Mouse (Mus musculus) inflammation-experienced regulatory T-cells, adult 16 weeks (primary cell): ENCODE results near the gene Lamtor4. TPM values are rescaled to one million over a fixed set of nuclear protein-coding genes. Genes with fewer than 3 reads are reported as not detected.

Experiments used
- polyA plus RNA-seq: library from polyadenylated mRNA; unstranded; fragments of 100-300 nt; shearing (Covaris generic); gene quantifications from one replicate; pipeline ENCODE4 v1.2.1, GENCODE M21; 2017

Gene Lamtor4
- polyA plus RNA-seq: 117 TPM

DNA sequence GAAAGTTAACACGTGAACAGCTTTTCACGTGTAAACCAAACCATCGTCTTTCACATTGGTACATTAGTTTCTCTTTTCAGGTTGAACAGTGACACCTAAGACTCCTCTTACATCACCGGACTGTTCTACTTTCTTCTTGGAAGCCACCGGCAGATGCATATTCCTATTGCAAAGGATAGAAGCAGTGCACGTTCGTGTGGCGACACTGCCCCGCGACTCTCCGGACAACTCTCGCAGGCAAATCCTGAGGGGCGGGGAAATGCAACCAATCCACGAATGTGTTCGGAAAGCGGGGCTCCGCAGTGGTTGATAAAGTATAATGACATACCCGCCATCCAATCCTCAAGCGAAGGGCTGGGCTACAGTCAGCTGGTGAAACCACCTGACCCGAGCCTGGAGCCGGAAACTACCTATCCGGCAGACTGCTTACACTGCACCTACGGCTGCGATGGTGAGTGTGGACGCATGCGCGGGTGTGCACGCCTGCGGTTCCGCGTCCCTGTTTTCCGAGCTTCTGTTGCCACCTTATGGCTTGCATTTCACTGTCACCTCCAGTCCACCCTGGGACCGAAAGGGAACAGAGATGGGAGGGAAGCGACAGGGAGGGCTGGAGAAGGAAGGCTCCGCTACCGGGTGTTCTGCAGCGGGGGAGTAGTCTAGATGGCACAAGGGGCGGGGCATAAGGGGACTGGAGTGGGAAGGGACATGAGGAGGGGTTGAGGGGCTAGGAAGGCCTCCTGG is at the start of gene Lamtor4:
Gene Lamtor4, plus strand, starts transcription at position 130 of the 741 bp plus-strand sequence.

DNA sequence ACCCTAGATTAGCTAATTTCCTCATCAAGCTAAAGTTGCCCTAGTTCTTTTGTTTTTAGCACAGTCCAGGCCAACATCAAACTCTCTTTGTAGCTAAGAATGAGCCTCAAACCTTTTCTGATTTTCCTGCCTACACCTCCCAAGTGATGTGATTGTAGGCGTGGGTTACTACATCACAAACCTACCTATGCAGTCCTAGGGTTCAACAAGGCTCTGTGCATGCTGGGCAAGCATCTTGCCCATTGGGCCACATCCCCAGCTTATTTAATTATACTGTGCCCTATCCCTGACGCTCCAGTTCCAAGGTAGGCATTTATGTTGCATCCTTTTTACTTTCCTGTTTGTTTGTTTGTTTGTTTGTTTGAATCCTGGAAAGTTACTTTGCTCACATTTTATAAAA is 29.6 kb upstream of the Lamtor4 start, which contains the start of gene Nxpe5:
Gene Nxpe5, plus strand, starts transcription at position 199 of the 400 bp plus-strand sequence.

DNA sequence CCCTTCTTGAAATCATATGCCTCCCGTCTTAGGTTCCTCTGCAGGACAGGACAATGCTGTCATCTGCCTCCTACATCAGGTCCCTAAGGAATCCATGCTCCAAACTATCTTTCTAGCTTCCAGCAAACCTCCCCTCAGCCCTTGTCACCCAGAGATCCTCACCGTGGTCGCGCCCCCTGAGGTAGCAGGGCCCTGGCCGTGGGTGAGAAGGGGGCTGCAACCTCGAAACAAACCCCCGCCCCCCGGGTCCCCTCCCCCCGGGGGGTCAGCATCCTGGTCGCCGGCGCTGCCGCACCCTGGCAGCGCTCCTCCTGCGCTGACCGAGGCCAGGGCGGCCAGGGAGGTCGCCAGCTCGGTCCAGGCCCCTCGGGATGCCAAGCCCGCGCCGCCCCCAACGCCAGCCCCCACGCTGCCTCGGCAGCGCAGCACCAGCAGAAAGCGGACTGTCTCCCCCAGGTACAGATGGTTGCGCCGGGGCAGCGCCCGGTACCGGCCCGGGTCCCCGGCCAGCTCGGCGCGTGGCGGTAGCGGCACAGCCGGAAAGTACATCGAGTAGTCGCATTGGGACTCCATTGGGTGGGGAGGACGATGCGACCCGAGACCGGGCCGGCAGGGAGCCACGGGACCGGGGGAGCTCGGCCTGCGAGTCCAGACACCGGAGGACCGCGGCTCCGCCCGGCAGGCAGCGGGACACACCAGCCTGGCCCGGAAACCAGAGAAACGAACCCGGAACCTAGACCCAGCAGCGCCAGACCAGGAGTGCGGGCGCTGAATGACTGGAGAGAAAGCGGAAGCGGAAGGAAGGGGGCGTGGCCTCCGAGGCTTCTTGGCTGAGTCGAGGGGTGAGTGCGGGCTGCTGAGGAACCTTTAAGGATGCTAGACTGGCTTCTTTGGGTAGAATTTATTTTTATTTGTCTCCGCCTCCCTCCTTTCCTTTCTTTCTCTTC is 8.3 kb downstream of the Lamtor4 start, which contains the start of gene BC037034:
Gene BC037034, minus strand, starts transcription at position 774 of the 947 bp plus-strand sequence.

DNA sequence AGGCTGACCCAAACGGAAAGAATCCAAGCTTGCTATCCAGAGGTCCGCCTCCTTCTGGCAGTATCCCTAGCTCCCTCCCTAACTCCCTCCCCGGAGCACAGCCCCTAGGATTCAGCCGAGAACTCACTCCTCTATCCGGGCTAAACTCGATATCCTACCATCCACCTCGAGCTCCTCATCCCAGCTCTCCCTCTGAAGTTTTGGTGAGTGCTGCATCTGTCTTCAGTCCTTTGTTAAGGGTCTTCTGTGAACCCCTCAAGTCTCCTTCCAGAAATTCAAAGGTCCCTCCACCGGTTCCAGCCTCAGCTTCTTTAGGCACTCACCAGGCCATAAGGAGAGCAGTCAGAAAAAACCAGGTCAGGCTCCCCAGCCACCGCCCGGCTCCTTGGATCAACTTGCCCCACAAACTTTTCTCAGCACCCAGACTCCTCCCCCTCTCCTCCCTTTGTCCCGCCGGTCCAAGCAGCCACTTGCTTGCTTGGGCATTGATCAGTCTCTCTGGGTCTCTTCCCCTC is 17.2 kb downstream of the Lamtor4 start, which contains the start of gene Gal3st4:
Gene Gal3st4, minus strand, starts transcription at position 432 of the 515 bp plus-strand sequence.

DNA sequence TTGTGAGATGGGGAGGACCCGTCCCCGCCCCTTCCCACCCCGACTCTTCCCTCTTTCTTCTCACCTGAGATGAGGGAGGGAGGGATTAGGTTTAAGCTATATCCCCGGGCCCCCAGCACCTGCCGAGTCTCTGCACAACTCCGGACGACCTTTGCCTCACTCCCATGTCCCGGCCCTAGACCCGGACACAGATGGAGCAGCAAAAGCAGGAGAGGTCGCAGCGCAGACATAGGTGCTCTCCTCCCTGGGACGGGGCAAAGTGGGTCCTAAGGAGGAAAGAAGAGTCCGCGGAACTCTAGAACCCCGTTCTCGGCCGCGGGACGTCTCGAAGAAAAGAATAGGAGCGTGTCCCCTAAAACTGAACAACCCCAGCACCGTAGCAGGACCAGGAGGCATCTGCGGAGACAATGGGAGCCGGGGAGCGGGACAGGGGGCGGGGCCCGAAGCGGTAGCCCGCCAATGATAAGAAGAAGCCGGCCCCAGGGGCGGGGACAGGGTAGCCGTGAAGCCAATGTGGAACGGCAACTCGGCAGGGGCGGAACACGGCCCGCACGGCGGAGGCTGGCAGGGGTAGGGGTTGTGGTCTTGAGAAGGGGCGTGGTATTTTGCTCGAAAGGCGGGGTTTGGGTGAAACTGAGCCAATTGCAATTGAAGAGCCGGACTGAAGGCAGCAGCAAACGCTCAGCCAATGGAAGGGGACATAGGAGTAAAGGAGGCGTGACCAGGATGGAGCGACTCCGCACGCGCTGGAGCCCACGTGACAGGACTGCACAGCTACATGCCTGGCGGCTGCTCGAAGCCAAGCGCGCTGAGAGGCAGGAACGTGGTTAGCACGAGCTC is 24.5 kb downstream of the Lamtor4 start, which contains the start of the genes Gm43720, Gpc2 and Stag3:
Gene Gm43720, minus strand, starts transcription at position 374 of the 840 bp plus-strand sequence.
Gene Gpc2, minus strand, starts transcription at position 421 of the 840 bp plus-strand sequence.
Gene Stag3, plus strand, starts transcription at position 656 of the 840 bp plus-strand sequence.

Other genes with a start within 250 kb of the Lamtor4 start
- not detected for gene Smok3a, start 234.2 kb upstream of the Lamtor4 start, polyA plus RNA-seq
- gene Smok3b, start 234.1 kb upstream of the Lamtor4 start, polyA plus RNA-seq: not detected
- not detected for gene Smok3c, start 202.3 kb upstream of the Lamtor4 start, polyA plus RNA-seq
- gene Zkscan1, start 170.4 kb upstream of the Lamtor4 start, polyA plus RNA-seq: 24.9 TPM
- gene Zscan21, start 138.6 kb upstream of the Lamtor4 start, polyA plus RNA-seq: 29.4 TPM
- gene Zfp113, start 99.7 kb upstream of the Lamtor4 start, polyA plus RNA-seq: 21.6 TPM
- 229 TPM for gene Cops6, start 94.4 kb upstream of the Lamtor4 start, polyA plus RNA-seq
- 12.5 TPM for gene Ap4m1, start 83.5 kb upstream of the Lamtor4 start, polyA plus RNA-seq
- gene Mcm7, start 83.1 kb upstream of the Lamtor4 start, polyA plus RNA-seq: 98.7 TPM
- gene Taf6, start 68.0 kb upstream of the Lamtor4 start, polyA plus RNA-seq: 66.2 TPM
- 19.3 TPM for gene Cnpy4, start 68.0 kb upstream of the Lamtor4 start, polyA plus RNA-seq
- gene Mblac1, start 61.2 kb upstream of the Lamtor4 start, polyA plus RNA-seq: 0.74 TPM
- not detected for gene Nxpe5, start 29.6 kb upstream of the Lamtor4 start, polyA plus RNA-seq
- gene BC037034, start 8.6 kb downstream of the Lamtor4 start, polyA plus RNA-seq: 13.3 TPM
- gene Gal3st4, start 17.4 kb downstream of the Lamtor4 start, polyA plus RNA-seq: 1.1 TPM
- not detected for gene Gm43720, start 24.5 kb downstream of the Lamtor4 start, polyA plus RNA-seq
- 3.1 TPM for gene Gpc2, start 24.5 kb downstream of the Lamtor4 start, polyA plus RNA-seq
- gene Stag3, start 24.8 kb downstream of the Lamtor4 start, polyA plus RNA-seq: 0.74 TPM
- gene Pvrig, start 86.5 kb downstream of the Lamtor4 start, polyA plus RNA-seq: 24.7 TPM
- 29.9 TPM for gene Zfp157, start 186.0 kb downstream of the Lamtor4 start, polyA plus RNA-seq